Mouse (Mus musculus) neural tube, embryonic 12.5 days (tissue): ENCODE results near the gene Hspb1. TPM values are rescaled to one million over a fixed set of nuclear protein-coding genes. Genes with fewer than 3 reads are reported as not detected.

Source experiments
- ATAC-seq: fragments of 200-750 bp; cut with Nextera tagmentation; 2 replicates; pipeline ENCODE4 v1.8.0; 2017; ENCODE audit warnings: low read depth, mild to moderate bottlenecking, moderate TSS enrichment, moderate library complexity; ENCODE audit not compliant: low FRiP score
- H3K27ac ChIP-seq: fragments of 300-500 bp; sonication (generic); 2 replicates; pipeline ENCODE4 v1.5.1; 2016
- H3K27me3 ChIP-seq: fragments of 300-500 bp; sonication (generic); replicated peaks from 2 replicates; pipeline ENCODE4 v1.6.1; 2016; ENCODE audit warnings: mild to moderate bottlenecking
- H3K36me3 ChIP-seq: fragments of 300-500 bp; sonication (generic); 2 replicates; pipeline ENCODE4 v1.6.1; 2016; ENCODE audit warnings: mild to moderate bottlenecking
- H3K4me1 ChIP-seq: fragments of 300-500 bp; sonication (generic); 2 replicates; pipeline ENCODE4 v1.6.1; 2016
- H3K4me2 ChIP-seq: fragments of 300-500 bp; sonication (generic); replicated peaks from 2 replicates; pipeline ENCODE4 v1.6.1; 2016; ENCODE audit warnings: mild to moderate bottlenecking
- H3K4me3 ChIP-seq: fragments of 300-500 bp; sonication (generic); 2 replicates; pipeline ENCODE4 v1.5.1; 2016
- H3K9ac ChIP-seq: fragments of 300-500 bp; sonication (generic); 2 replicates; pipeline ENCODE4 v1.6.1; 2016; ENCODE audit warnings: mild to moderate bottlenecking
- H3K9me3 ChIP-seq: fragments of 300-500 bp; sonication (generic); 2 replicates; pipeline ENCODE4 v1.6.1; 2016; ENCODE audit warnings: mild to moderate bottlenecking
- WGBS: fragments of 180-500 bp; shearing (Covaris S2); methylation state at CpG from one replicate; pipeline ENCODE4 v1.1.7; 2016; 5-methylcytosine and 5-hydroxymethylcytosine counted together
- polyA plus RNA-seq: library from polyadenylated mRNA; unstranded; fragments of >200 nt; fragmentation: Nextera tagmentation; extraction: Ambion mirVana; gene quantifications from 2 replicates; pipeline ENCODE4 v1.2.1, GENCODE M21; 2016

Hspb1 gene
- polyA plus RNA-seq, 1 experiment from 2014 or later = 22.3 TPM

GRCm38 (mm10) chr5:135905320-135906225 lies 17.9 kb downstream of the Hspb1 start:
- no peaks in the 10 kb centered on the region for H3K27me3 ChIP-seq
- ATAC-seq = no peak
- peaks cover 35% of the 10 kb centered on the region for H3K36me3 ChIP-seq
- peaks cover 7% of the 10 kb centered on the region; the same call in 1 of the 2 replicates for H3K4me1 ChIP-seq
- no peaks in the 10 kb centered on the region for H3K9me3 ChIP-seq
- no peak overlapping the region for H3K4me3 ChIP-seq
- 77% methylated on average over 8 of the region's 8 CpGs for WGBS
- H3K9ac ChIP-seq = no peak overlapping the region
- H3K27ac ChIP-seq = no peak overlapping the region
- no peak overlapping the region for H3K4me2 ChIP-seq

- H3K4me2 ChIP-seq = no peak overlapping the region
- peaks cover 47% of the 10 kb centered on the region for H3K36me3 ChIP-seq
- no peak overlapping the region for H3K27ac ChIP-seq
- ATAC-seq = no peak
- no peaks in the 10 kb centered on the region for H3K9me3 ChIP-seq
- WGBS = 89% methylated on average over 4 of the region's 4 CpGs
- H3K4me1 ChIP-seq = peaks cover 7% of the 10 kb centered on the region; the same call in 1 of the 2 replicates
- no peak overlapping the region for H3K9ac ChIP-seq
- H3K4me3 ChIP-seq = no peak overlapping the region
- H3K27me3 ChIP-seq = no peaks in the 10 kb centered on the region
Measured at GRCm38 (mm10) chr5:135906846-135907245, 19.1 kb downstream of the Hspb1 start.

- 85% methylated on average over 13 of the region's 13 CpGs for WGBS
- no peak overlapping the region for H3K27ac ChIP-seq
- peaks cover 51% of the 10 kb centered on the region for H3K36me3 ChIP-seq
- peaks cover 7% of the 10 kb centered on the region; the same call in 1 of the 2 replicates for H3K4me1 ChIP-seq
- no peak overlapping the region for H3K9ac ChIP-seq
- no peak for ATAC-seq
- H3K27me3 ChIP-seq = no peaks in the 10 kb centered on the region
- no peak overlapping the region for H3K4me2 ChIP-seq
- no peaks in the 10 kb centered on the region for H3K9me3 ChIP-seq
- no peak overlapping the region for H3K4me3 ChIP-seq
Measured at GRCm38 (mm10) chr5:135907256-135907655, 19.5 kb downstream of the Hspb1 start.

- Histone ChIP-seq H3K36me3 (peaks cover 57% of the 10 kb centered on the region), H3K4me1 (peaks cover 4% of the 10 kb centered on the region; the same call in 1 of the 2 replicates), H3K9me3 (no peaks in the 10 kb centered on the region), H3K4me3 (no peak overlapping the region), H3K27me3 (no peaks in the 10 kb centered on the region), H3K27ac (no peak overlapping the region), H3K4me2 (no peak overlapping the region), H3K9ac (no peak overlapping the region)
- ATAC-seq = no peak
- WGBS = 88% methylated on average over 12 of the region's 12 CpGs
Measured at GRCm38 (mm10) chr5:135908185-135908584, 20.5 kb downstream of the Hspb1 start.

- Histone ChIP-seq H3K27me3 (no peaks in the 10 kb centered on the region), H3K9me3 (no peaks in the 10 kb centered on the region), H3K9ac (no peak overlapping the region), H3K27ac (no peak overlapping the region), H3K4me3 (no peak overlapping the region), H3K36me3 (peaks cover 64% of the 10 kb centered on the region), H3K4me2 (no peak overlapping the region), H3K4me1 (no peaks in the 10 kb centered on the region)
- WGBS = 97% methylated on average over 16 of the region's 16 CpGs
- no peak for ATAC-seq
Measured at GRCm38 (mm10) chr5:135908989-135909388, 21.3 kb downstream of the Hspb1 start.

GRCm38 (mm10) chr5:135909646-135910045 lies 21.9 kb downstream of the Hspb1 start:
- Histone ChIP-seq H3K4me1 (no peaks in the 10 kb centered on the region), H3K9me3 (no peaks in the 10 kb centered on the region), H3K27ac (no peak overlapping the region), H3K27me3 (no peaks in the 10 kb centered on the region), H3K36me3 (peaks cover 70% of the 10 kb centered on the region), H3K9ac (no peak overlapping the region), H3K4me2 (no peak overlapping the region), H3K4me3 (no peak overlapping the region)
- 92% methylated on average over 10 of the region's 10 CpGs for WGBS
- ATAC-seq = no peak

- Histone ChIP-seq H3K9me3 (no peaks in the 10 kb centered on the region), H3K4me1 (no peaks in the 10 kb centered on the region), H3K9ac (no peak overlapping the region), H3K27me3 (no peaks in the 10 kb centered on the region), H3K36me3 (peaks cover 74% of the 10 kb centered on the region), H3K4me2 (no peak overlapping the region), H3K4me3 (no peak overlapping the region), H3K27ac (no peak overlapping the region)
- ATAC-seq = no peak
- 92% methylated on average over 25 of the region's 25 CpGs for WGBS
Measured at GRCm38 (mm10) chr5:135910813-135911212, 23.1 kb downstream of the Hspb1 start.

GRCm38 (mm10) chr5:135911633-135912220 lies 24.0 kb downstream of the Hspb1 start:
- no peaks in the 10 kb centered on the region for H3K4me1 ChIP-seq
- WGBS = 91% methylated on average over 11 of the region's 11 CpGs
- H3K36me3 ChIP-seq = peaks cover 76% of the 10 kb centered on the region
- H3K27me3 ChIP-seq = no peaks in the 10 kb centered on the region
- no peak overlapping the region for H3K4me2 ChIP-seq
- no peak overlapping the region for H3K4me3 ChIP-seq
- H3K27ac ChIP-seq = no peak overlapping the region
- H3K9me3 ChIP-seq = no peaks in the 10 kb centered on the region
- ATAC-seq = no peak
- H3K9ac ChIP-seq = no peak overlapping the region

- Histone ChIP-seq H3K4me2 (no peak overlapping the region), H3K9ac (no peak overlapping the region), H3K4me3 (no peak overlapping the region), H3K36me3 (peaks cover 73% of the 10 kb centered on the region), H3K27me3 (no peaks in the 10 kb centered on the region), H3K4me1 (no peaks in the 10 kb centered on the region), H3K9me3 (no peaks in the 10 kb centered on the region), H3K27ac (no peak overlapping the region)
- WGBS = 87% methylated on average over 5 of the region's 5 CpGs
- no peak for ATAC-seq
Measured at GRCm38 (mm10) chr5:135913201-135913600, 25.5 kb downstream of the Hspb1 start.

- Histone ChIP-seq H3K4me3 (no peak overlapping the region), H3K27me3 (no peaks in the 10 kb centered on the region), H3K4me2 (no peak overlapping the region), H3K36me3 (peaks cover 76% of the 10 kb centered on the region), H3K27ac (no peak overlapping the region), H3K4me1 (no peaks in the 10 kb centered on the region), H3K9me3 (no peaks in the 10 kb centered on the region), H3K9ac (no peak overlapping the region)
- ATAC-seq = no peak
- 93% methylated on average over 6 of the region's 6 CpGs for WGBS
Measured at GRCm38 (mm10) chr5:135914156-135914555, 26.4 kb downstream of the Hspb1 start.

- H3K9me3 ChIP-seq = no peaks in the 10 kb centered on the region
- 94% methylated on average over 6 of the region's 6 CpGs for WGBS
- no peaks in the 10 kb centered on the region for H3K27me3 ChIP-seq
- no peak overlapping the region for H3K4me3 ChIP-seq
- H3K9ac ChIP-seq = no peak overlapping the region
- no peaks in the 10 kb centered on the region for H3K4me1 ChIP-seq
- H3K36me3 ChIP-seq = peaks cover 74% of the 10 kb centered on the region
- H3K4me2 ChIP-seq = no peak overlapping the region
- no peak overlapping the region for H3K27ac ChIP-seq
- ATAC-seq = no peak
Measured at GRCm38 (mm10) chr5:135916051-135916565, 28.4 kb downstream of the Hspb1 start.

- no peak for ATAC-seq
- Histone ChIP-seq H3K9me3 (no peaks in the 10 kb centered on the region), H3K9ac (no peak overlapping the region), H3K4me3 (no peak overlapping the region), H3K4me1 (no peaks in the 10 kb centered on the region), H3K36me3 (peaks cover 74% of the 10 kb centered on the region), H3K27me3 (no peaks in the 10 kb centered on the region), H3K27ac (no peak overlapping the region), H3K4me2 (no peak overlapping the region)
- WGBS = 98% methylated on average over 3 of the region's 3 CpGs
Measured at GRCm38 (mm10) chr5:135916601-135917000, 28.9 kb downstream of the Hspb1 start.
